28 mouse cellular contexts compared by ENCODE assay signal in the genomic region with DNA sequence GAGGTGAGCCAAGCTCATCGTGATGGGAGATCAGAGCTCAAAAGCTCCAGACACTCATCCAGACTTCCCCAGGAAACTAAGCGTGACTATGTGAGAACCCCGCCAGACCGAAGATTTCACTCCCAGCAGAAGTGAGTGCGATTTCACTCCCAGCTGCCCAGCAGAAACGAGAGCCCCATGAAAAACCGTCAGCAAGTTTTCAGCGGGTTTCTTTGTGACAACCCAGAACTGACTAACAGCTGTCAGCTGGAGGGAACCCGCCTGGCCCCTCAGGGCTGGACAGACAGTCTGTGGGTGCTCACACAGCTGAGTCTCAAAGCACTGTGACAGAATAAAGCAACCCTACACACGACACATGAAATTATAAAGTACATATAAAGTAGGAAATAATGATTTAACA. TPM values are rescaled to one million over a fixed set of nuclear protein-coding genes. Genes with fewer than 3 reads are reported as not detected.
DNase-seq lines count a peak whose midpoint lies in the region; ATAC-seq lines count a peak whose summit lies in the region.
"Had no signal": no experiment of that assay in that cellular context is flagged by ENCODE, and none has a peak within 500 bp of the region (broad histone marks: within the 10 kb centered on the region; RNA-seq: fewer than 3 reads in every experiment).

No protein-coding gene starts in this region.

- H3K4me2 ChIP-seq in embryonic facial prominence, embryonic 14.5 days (ENCODE audit: low read depth, low read length), result no peak overlapping the region
- H3K4me2 ChIP-seq in lung, embryonic 15.5 days, result no peak overlapping the region
- H3K4me2 ChIP-seq in midbrain, embryonic 14.5 days (ENCODE audit: low read length), result no peak overlapping the region
- H3K4me2 ChIP-seq: heart, embryonic 12.5 days; hindbrain, embryonic 14.5 days; limb, embryonic 12.5 days; liver, embryonic 11.5 days; neural tube, embryonic 12.5 days had no signal

- no peak overlapping the region for H3K9ac ChIP-seq in embryonic facial prominence, embryonic 14.5 days (ENCODE audit: low read depth, low read length)
- H3K9ac ChIP-seq in lung, embryonic 15.5 days, result no peak overlapping the region
- H3K9ac ChIP-seq in midbrain, embryonic 14.5 days (replicated peaks; ENCODE audit: low read length), result no peak overlapping the region
- H3K9ac ChIP-seq: heart, embryonic 12.5 days; hindbrain, embryonic 14.5 days; limb, embryonic 12.5 days; neural tube, embryonic 12.5 days had no signal

- H3K4me3 ChIP-seq in embryonic facial prominence, embryonic 14.5 days (ENCODE audit: low read depth, low read length), result no peak overlapping the region
- H3K4me3 ChIP-seq in embryonic facial prominence, embryonic 10.5 days, result no peak overlapping the region
- H3K4me3 ChIP-seq in lung, embryonic 15.5 days, result no peak overlapping the region
- H3K4me3 ChIP-seq in midbrain, embryonic 14.5 days (replicated peaks; ENCODE audit: low read depth, low read length), result no peak overlapping the region
- H3K4me3 ChIP-seq: heart, adult 2 months; heart, embryonic 12.5 days; limb, embryonic 12.5 days; midbrain, embryonic 10.5 days; neural tube, embryonic 12.5 days had no signal

- H3K27me3 ChIP-seq in embryonic facial prominence, embryonic 14.5 days (replicated peaks; ENCODE audit: control insufficient read depth, insufficient read depth, low read length), result no peaks in the 10 kb centered on the region
- peaks cover 11% of the 10 kb centered on the region for H3K27me3 ChIP-seq in embryonic facial prominence, embryonic 10.5 days (replicated peaks; ENCODE audit: low read depth, poor library complexity, severe bottlenecking)
- no peaks in the 10 kb centered on the region; the same call in 1 of the 2 replicates for H3K27me3 ChIP-seq in lung, embryonic 15.5 days
- no peaks in the 10 kb centered on the region for H3K27me3 ChIP-seq in midbrain, embryonic 14.5 days (ENCODE audit: control insufficient read depth, insufficient read depth, low read length)
- H3K27me3 ChIP-seq: heart, embryonic 12.5 days; Patski had no signal

- no peaks in the 10 kb centered on the region for H3K4me1 ChIP-seq in embryonic facial prominence, embryonic 14.5 days (ENCODE audit: control insufficient read depth, insufficient read depth, low read length)
- H3K4me1 ChIP-seq in embryonic facial prominence, embryonic 10.5 days, result peaks cover 15% of the 10 kb centered on the region
- peaks cover 11% of the 10 kb centered on the region; the same call in 1 of the 2 replicates for H3K4me1 ChIP-seq in lung, embryonic 15.5 days
- H3K4me1 ChIP-seq in midbrain, embryonic 14.5 days (ENCODE audit: control insufficient read depth, insufficient read depth, low read length), result no peaks in the 10 kb centered on the region

- peak; percentile 51 for DNase-seq in embryonic facial prominence, embryonic 14.5 days (ENCODE audit: low spot score)
- no peak for DNase-seq in embryonic facial prominence, embryonic 10.5 days (ENCODE audit: low spot score)
- no peak for DNase-seq in lung, postnatal 25 days (ENCODE audit: low spot score)
- peak; percentile 13 for DNase-seq in thymus, postnatal 4 days
- no peak for DNase-seq in thymus, postnatal 10 days (ENCODE audit: low spot score in 2 of 2)
- no peak for DNase-seq in midbrain, embryonic 14.5 days
- DNase-seq: adrenal gland, postnatal 10 days; cerebellum, adult 18-20 months; cerebellum, postnatal 14 days; gastrocnemius, postnatal 25 days; heart, adult 2 months; kidney, adult 9 months; kidney, postnatal 10 days had no signal

- no peak for ATAC-seq in embryonic facial prominence, embryonic 14.5 days (ENCODE audit: low read depth)
- ATAC-seq in lung, embryonic 15.5 days (ENCODE audit: borderline replicate concordance, extremely low read depth, low FRiP score, low TSS enrichment), result peak; percentile 36; the same call in 1 of the 2 replicates
- ATAC-seq in midbrain, embryonic 14.5 days (ENCODE audit: low FRiP score, low TSS enrichment), result no peak
- ATAC-seq: forebrain, embryonic 14.5 days; intestine, postnatal 0 days; midbrain, embryonic 16.5 days; Patski had no signal

- WGBS in embryonic facial prominence, embryonic 14.5 days, result 42% methylated on average over 10 of the region's 10 CpGs
- WGBS in embryonic facial prominence, embryonic 10.5 days, result 61% methylated on average over 10 of the region's 10 CpGs
- 48% methylated on average over 10 of the region's 10 CpGs for WGBS in lung, embryonic 15.5 days
- 75% methylated on average over 10 of the region's 10 CpGs for WGBS in midbrain, embryonic 14.5 days

- no peak overlapping the region for H3K27ac ChIP-seq in embryonic facial prominence, embryonic 14.5 days (replicated peaks; ENCODE audit: low read depth, low read length)
- H3K27ac ChIP-seq in embryonic facial prominence, embryonic 10.5 days (replicated peaks), result no peak overlapping the region
- H3K27ac ChIP-seq in lung, embryonic 15.5 days, result peak overlapping the region; percentile 42; the same call in 1 of the 2 replicates
- H3K27ac ChIP-seq in midbrain, embryonic 14.5 days (replicated peaks; ENCODE audit: low read depth, low read length), result no peak overlapping the region
- H3K27ac ChIP-seq: heart, adult 2 months; hindbrain, embryonic 14.5 days; limb, embryonic 12.5 days; midbrain, embryonic 10.5 days; neural tube, embryonic 12.5 days had no signal

- no peaks in the 10 kb centered on the region for H3K9me3 ChIP-seq in embryonic facial prominence, embryonic 14.5 days (ENCODE audit: control insufficient read depth, low read length)
- H3K9me3 ChIP-seq in embryonic facial prominence, embryonic 10.5 days, result no peaks in the 10 kb centered on the region
- H3K9me3 ChIP-seq in lung, embryonic 15.5 days, result no peaks in the 10 kb centered on the region
- H3K9me3 ChIP-seq in midbrain, embryonic 14.5 days (ENCODE audit: control insufficient read depth, low read length), result 0 out of 2 replicates have a peak, but pooled peaks cover 2% of the 10 kb centered on the region

- H3K36me3 ChIP-seq in embryonic facial prominence, embryonic 14.5 days (ENCODE audit: control insufficient read depth, insufficient read depth, low read length), result no peaks in the 10 kb centered on the region
- no peaks in the 10 kb centered on the region for H3K36me3 ChIP-seq in embryonic facial prominence, embryonic 10.5 days (replicated peaks)
- no peaks in the 10 kb centered on the region for H3K36me3 ChIP-seq in lung, embryonic 15.5 days
- no peaks in the 10 kb centered on the region for H3K36me3 ChIP-seq in midbrain, embryonic 14.5 days (ENCODE audit: control insufficient read depth, insufficient read depth, low read length)
- H3K36me3 ChIP-seq: heart, embryonic 12.5 days; limb, embryonic 12.5 days; midbrain, embryonic 10.5 days; neural tube, embryonic 12.5 days had no signal

RNA-seq across cellular contexts. Expression of gene Baiap2l2, which starts 7.6 kb away (rescaled TPM):
- 5.6 and 6.9 TPM in 2 replicates for polyA plus RNA-seq in embryonic facial prominence, embryonic 14.5 days (2014; fragmentation: Nextera tagmentation; extraction: Ambion mirVana)
- polyA plus RNA-seq in embryonic facial prominence, embryonic 10.5 days (2016; fragmentation: Nextera tagmentation; extraction: Ambion mirVana), result 2.5 and 6.0 TPM in 2 replicates
- polyA plus RNA-seq in lung, embryonic 15.5 days (2015; fragmentation: Nextera tagmentation; extraction: Ambion mirVana), result 3.1 and 4.4 TPM in 2 replicates
- polyA plus RNA-seq in midbrain, embryonic 14.5 days (2014; fragmentation: Nextera tagmentation; extraction: Ambion mirVana), result 1.9 and 2.0 TPM in 2 replicates

RNA-seq across cellular contexts. Expression of gene Slc16a8, which starts 23.2 kb away (rescaled TPM):
- polyA plus RNA-seq in embryonic facial prominence, embryonic 14.5 days (2014; fragmentation: Nextera tagmentation; extraction: Ambion mirVana), result 0.28 and 0.29 TPM in 2 replicates
- polyA plus RNA-seq in embryonic facial prominence, embryonic 10.5 days (2016; fragmentation: Nextera tagmentation; extraction: Ambion mirVana), result 0.16 and 0.34 TPM in 2 replicates
- 0.21 and 0.24 TPM in 2 replicates for polyA plus RNA-seq in lung, embryonic 15.5 days (2015; fragmentation: Nextera tagmentation; extraction: Ambion mirVana)
- polyA plus RNA-seq in midbrain, embryonic 14.5 days (2014; fragmentation: Nextera tagmentation; extraction: Ambion mirVana), result 0.28 and 0.34 TPM in 2 replicates
- polyA plus RNA-seq: cortical plate, adult 2 months; intestine, postnatal 0 days; liver, embryonic 16.5 days; testis, adult 2 months; thymus, postnatal 0 days had no signal

RNA-seq across cellular contexts. Expression of gene Gm49486, which starts 48.5 kb away (rescaled TPM):
- polyA plus RNA-seq in embryonic facial prominence, embryonic 14.5 days (2014; fragmentation: Nextera tagmentation; extraction: Ambion mirVana), result 1.1 TPM in 2 replicates
- 0.29 and 0.35 TPM in 2 replicates for polyA plus RNA-seq in embryonic facial prominence, embryonic 10.5 days (2016; fragmentation: Nextera tagmentation; extraction: Ambion mirVana)
- 0.31 and 0.46 TPM in 2 replicates for polyA plus RNA-seq in lung, embryonic 15.5 days (2015; fragmentation: Nextera tagmentation; extraction: Ambion mirVana)
- polyA plus RNA-seq in midbrain, embryonic 14.5 days (2014; fragmentation: Nextera tagmentation; extraction: Ambion mirVana), result 1.6 TPM in 2 replicates

RNA-seq across cellular contexts. Expression of gene Pick1, which starts 48.8 kb away (rescaled TPM):
- polyA plus RNA-seq in embryonic facial prominence, embryonic 14.5 days (2014; fragmentation: Nextera tagmentation; extraction: Ambion mirVana), result 18.1 and 21.3 TPM in 2 replicates
- 45.6 and 50.1 TPM in 2 replicates for polyA plus RNA-seq in embryonic facial prominence, embryonic 10.5 days (2016; fragmentation: Nextera tagmentation; extraction: Ambion mirVana)
- polyA plus RNA-seq in lung, embryonic 15.5 days (2015; fragmentation: Nextera tagmentation; extraction: Ambion mirVana), result 35.1 and 42.8 TPM in 2 replicates
- polyA plus RNA-seq in midbrain, embryonic 14.5 days (2014; fragmentation: Nextera tagmentation; extraction: Ambion mirVana), result 47.7 and 74.3 TPM in 2 replicates

RNA-seq across cellular contexts. Expression of gene Pla2g6, which starts 50.5 kb away (rescaled TPM):
- 13.3 and 14.6 TPM in 2 replicates for polyA plus RNA-seq in embryonic facial prominence, embryonic 14.5 days (2014; fragmentation: Nextera tagmentation; extraction: Ambion mirVana)
- polyA plus RNA-seq in embryonic facial prominence, embryonic 10.5 days (2016; fragmentation: Nextera tagmentation; extraction: Ambion mirVana), result 18.4 and 20.4 TPM in 2 replicates
- polyA plus RNA-seq in lung, embryonic 15.5 days (2015; fragmentation: Nextera tagmentation; extraction: Ambion mirVana), result 19.1 and 20.2 TPM in 2 replicates
- polyA plus RNA-seq in midbrain, embryonic 14.5 days (2014; fragmentation: Nextera tagmentation; extraction: Ambion mirVana), result 26.0 and 28.2 TPM in 2 replicates

Comparison
In these comparisons a context has a peak if more than half of its experiments do, and no peak if none do; other contexts are left out.
1. DNase-seq: peak in embryonic facial prominence, embryonic 14.5 days (single experiment) and thymus, postnatal 4 days (single experiment); none in embryonic facial prominence, embryonic 10.5 days (single experiment), lung, postnatal 25 days (single experiment), thymus, postnatal 10 days (0 of 2) and midbrain, embryonic 14.5 days (single experiment).